Mouse (Mus musculus): ENCODE measurements around the gene Vps11. TPM values are rescaled to one million over a fixed set of nuclear protein-coding genes. Genes with fewer than 3 reads are reported as not detected.
"Not testable (repeated sequence)": the region's sequence is repeated elsewhere in the genome, so short reads cannot be mapped to it uniquely, and the experiment has no call there.

The Vps11 gene
- polyA plus RNA-seq (2015; fragmentation: Nextera tagmentation; extraction: Ambion mirVana) = 17.3 and 20.9 TPM in 2 replicates

DNA sequence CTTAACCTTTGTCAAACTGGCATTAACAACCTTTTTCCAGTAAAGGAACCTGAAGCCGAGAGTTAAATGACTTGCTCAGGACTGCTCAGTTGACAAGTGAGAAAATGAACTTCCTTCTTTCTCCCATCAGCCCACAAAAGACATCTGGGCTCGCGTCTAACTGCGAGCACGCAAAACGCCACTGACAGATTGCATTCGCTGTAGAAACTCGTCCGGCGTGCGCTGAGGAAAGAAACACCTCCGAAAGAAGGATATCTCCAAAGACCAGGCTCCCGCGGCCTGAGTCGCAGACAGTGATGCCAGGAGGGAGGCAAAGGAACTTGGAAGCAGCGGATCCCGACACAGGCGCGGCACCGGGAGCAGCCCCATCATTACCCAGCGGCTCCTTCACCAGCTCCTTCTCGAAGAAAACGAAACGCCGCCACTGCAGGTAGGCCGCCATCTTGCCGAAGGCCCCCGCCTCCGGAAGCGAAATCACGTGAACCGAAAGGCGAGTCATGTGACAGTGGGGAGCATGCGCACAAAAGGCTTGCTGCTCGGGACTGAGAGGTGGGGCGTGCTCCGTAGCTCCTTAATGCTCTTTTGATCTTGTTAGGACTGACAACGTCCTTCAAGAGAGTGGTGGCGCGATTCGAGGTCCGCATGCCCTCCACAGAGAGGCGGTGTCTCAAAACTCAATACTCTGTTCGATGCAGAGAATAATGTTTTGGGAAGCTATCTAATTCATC is at the start of gene Vps11:
Gene Vps11, minus strand, starts transcription at position 481 of the 728 bp plus-strand sequence.
- Histone ChIP-seq H3K27ac (peak within 1 kb of the TSS; percentile 83), H3K4me2 (peak within 1 kb of the TSS; percentile 74), H3K36me3 (peaks cover 29% of the 10 kb centered on the region), H3K27me3 (no peaks in the 10 kb centered on the region), H3K9me3 (replicated peaks) (no peaks in the 10 kb centered on the region), H3K4me3 (peak within 1 kb of the TSS; percentile 73), H3K4me1 (replicated peaks) (peaks cover 7% of the 10 kb centered on the region), H3K9ac (peak within 1 kb of the TSS; percentile 72)
- peak; percentile 94 for ATAC-seq (replicated peaks; ENCODE audit: insufficient number of reproducible peaks, insufficient read depth, low FRiP score, low read depth)
- under 1% methylated on average over 44 of the region's 44 CpGs for WGBS

DNA sequence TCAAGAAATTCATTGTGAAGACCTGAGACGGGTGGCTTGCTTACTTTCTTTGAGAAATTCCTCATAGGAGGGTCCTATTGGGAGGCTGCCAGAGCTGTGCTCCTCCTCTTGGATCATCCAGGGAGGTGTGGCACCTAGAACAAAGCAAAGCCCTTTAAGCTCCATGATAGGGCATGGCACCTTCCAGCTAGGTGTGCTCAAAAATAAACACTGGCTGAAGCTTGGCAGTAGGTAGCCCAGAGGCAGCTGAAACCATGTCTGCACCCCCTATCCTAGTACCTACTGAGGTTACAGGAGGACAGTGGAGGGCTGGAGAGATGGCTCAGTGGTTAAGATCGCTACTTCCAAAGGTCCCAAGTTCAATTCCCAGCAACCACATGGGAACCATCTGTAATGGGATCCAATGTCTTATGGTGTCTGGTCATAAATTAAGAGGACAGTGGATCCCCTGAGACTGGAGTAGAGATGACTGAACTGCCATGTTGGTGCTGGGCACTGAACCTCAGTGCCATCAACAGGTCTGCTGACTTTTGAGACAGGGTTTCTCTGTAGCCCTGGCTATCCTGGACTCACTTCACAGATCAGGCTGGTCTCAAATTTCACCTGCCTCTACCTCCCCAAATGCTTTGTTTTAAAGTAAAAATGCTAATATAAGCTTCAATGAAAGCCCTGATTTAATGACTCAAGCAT is 49.3 kb upstream of the Vps11 start:
- 76% methylated on average over 2 of the region's 2 CpGs for WGBS

DNA sequence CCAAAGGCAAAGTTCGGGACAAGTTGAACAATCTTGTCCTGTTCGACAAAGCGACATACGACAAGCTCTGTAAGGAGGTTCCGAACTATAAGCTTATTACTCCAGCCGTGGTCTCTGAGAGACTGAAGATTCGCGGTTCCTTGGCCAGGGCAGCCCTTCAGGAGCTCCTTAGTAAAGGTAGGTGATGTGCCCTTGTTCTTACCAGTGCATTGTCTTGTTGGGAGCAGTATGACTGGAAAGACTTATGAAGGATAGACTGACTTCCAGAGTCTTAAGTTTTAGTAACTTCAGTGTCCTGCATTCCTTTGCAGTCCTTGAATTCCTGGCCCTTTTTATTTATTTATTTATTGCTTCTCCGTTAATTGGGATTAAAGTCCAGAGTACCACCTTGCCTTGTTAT is 47.2 kb upstream of the Vps11 start:
- peak overlapping the region; percentile 93 for H3K4me3 ChIP-seq
- H3K4me2 ChIP-seq = peak overlapping the region; percentile 66
- H3K27me3 ChIP-seq; ATAC-seq (replicated peaks; ENCODE audit: insufficient number of reproducible peaks, insufficient read depth, low FRiP score, low read depth); H3K27ac ChIP-seq; H3K9me3 ChIP-seq (replicated peaks): not testable (repeated sequence)
- WGBS = 73% methylated on average over 9 of the region's 9 CpGs
- H3K9ac ChIP-seq = peak overlapping the region; percentile 90
- peaks cover 19% of the 10 kb centered on the region for H3K4me1 ChIP-seq (replicated peaks)
- peaks cover 68% of the 10 kb centered on the region for H3K36me3 ChIP-seq

More for the DNA sequence above, 49.3 kb upstream of the Vps11 start:
- Histone ChIP-seq H3K27me3 (no peaks in the 10 kb centered on the region), H3K4me2 (no peak overlapping the region), H3K9me3 (replicated peaks) (no peaks in the 10 kb centered on the region), H3K27ac (no peak overlapping the region), H3K4me3 (no peak overlapping the region), H3K4me1 (replicated peaks) (peaks cover 19% of the 10 kb centered on the region), H3K9ac (no peak overlapping the region), H3K36me3 (peaks cover 57% of the 10 kb centered on the region)
- ATAC-seq (replicated peaks; ENCODE audit: insufficient number of reproducible peaks, insufficient read depth, low FRiP score, low read depth) = no peak

DNA sequence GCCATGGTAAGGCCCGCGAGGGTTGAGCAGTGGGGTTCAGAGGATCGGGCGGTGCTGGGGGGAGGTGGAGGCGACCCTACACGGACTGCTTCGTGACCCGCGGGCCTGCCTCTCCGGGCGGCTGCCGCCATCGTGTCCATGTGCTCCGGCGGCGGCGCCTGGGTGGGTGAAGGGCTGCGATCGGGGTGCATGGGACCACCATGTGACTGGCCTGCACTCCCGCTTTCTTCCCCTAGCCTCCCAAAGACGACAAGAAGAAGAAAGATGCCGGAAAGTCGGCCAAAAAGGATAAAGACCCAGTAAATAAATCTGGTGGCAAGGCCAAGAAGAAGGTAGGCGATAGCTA is 46.3 kb upstream of the Vps11 start:
- Histone ChIP-seq H3K4me1 (replicated peaks) (peaks cover 19% of the 10 kb centered on the region), H3K4me2 (peak overlapping the region; percentile 66), H3K9me3 (replicated peaks) (no peaks in the 10 kb centered on the region), H3K9ac (peak overlapping the region; percentile 90), H3K36me3 (peaks cover 70% of the 10 kb centered on the region), H3K27me3 (no peaks in the 10 kb centered on the region), H3K27ac (peak overlapping the region; percentile 98), H3K4me3 (peak overlapping the region; percentile 93)
- ATAC-seq (replicated peaks; ENCODE audit: insufficient number of reproducible peaks, insufficient read depth, low FRiP score, low read depth) = no peak; the same call in 1 of the 2 replicates
- WGBS = 0% methylated on average over 24 of the region's 24 CpGs

DNA sequence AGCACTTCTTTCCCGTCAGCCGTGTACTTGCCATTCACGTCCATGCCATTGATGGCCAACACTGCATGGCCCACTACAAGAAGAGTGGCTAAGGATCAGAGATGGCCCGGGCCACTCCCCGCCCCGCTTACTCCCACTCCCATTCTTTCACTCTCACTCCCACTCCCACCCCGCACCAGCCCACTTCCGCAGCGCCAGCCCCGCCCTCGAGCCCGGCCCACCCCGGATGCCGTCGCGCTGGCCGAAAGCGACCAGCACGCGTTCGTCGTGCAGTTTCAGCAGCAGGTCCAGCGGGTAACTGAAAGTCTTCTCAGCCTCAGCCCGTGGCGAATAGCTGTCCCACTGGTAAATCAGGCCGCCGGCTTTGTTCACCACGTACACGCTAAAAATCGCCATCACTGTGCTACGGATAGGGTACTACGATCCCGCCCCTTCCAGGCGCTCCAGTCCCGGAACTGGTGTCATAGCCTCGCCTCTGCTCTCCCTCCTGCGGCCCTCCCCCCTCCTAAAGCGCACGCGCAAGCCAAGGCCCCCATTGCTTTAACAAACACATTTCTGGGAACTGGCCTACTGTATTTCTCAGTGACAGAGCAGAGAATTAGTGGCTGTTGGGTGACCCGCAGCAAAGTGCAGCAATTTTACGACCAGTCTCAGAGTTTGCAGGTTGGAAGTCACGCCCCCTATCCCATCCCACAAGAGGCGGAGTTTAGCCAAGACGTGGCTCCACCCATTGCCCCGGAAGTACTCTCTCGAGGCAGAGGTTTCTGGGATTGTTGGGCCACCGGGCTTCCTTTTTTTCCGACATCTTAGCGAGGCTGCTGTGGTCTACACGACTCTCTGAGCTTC is 45.7 kb upstream of the Vps11 start, which contains the start of the genes Rps25 and Trappc4:
Gene Rps25, plus strand, starts transcription at position 234 of the 846 bp plus-strand sequence.
Gene Trappc4, minus strand, starts transcription at position 695 of the 846 bp plus-strand sequence.
- WGBS = under 1% methylated on average over 51 of the region's 51 CpGs
- Histone ChIP-seq H3K9ac (peak within 1 kb of the TSS; percentile 90), H3K4me3 (peak within 1 kb of the TSS; percentile 93), H3K27me3 (no peaks in the 10 kb centered on the region), H3K4me1 (replicated peaks) (peaks cover 20% of the 10 kb centered on the region), H3K36me3 (peaks cover 70% of the 10 kb centered on the region), H3K9me3 (replicated peaks) (no peaks in the 10 kb centered on the region), H3K4me2 (peak within 1 kb of the TSS; percentile 66), H3K27ac (peak within 1 kb of the TSS; percentile 98)
- peak; percentile 94 for ATAC-seq (replicated peaks; ENCODE audit: insufficient number of reproducible peaks, insufficient read depth, low FRiP score, low read depth)

DNA sequence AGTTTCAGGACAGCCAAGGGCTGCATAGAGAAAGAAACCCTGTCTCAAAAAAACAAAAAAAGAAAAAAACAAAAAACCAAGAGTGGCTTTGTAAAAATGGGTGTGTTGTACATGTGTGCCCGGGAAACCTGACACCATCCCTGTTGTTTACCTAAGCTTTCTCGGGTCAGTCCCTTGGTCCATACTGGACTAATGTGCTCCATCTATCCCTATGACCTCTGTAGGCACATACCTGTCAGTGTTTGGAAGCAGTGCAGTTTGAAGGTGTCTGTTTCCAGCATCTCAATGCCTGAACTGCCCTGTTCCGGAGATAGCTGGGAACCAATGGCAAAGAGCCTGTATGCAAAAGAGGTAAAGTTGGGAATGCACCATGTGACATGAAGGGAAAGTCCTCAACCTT is 43.5 kb upstream of the Vps11 start:
- H3K36me3 ChIP-seq = peaks cover 64% of the 10 kb centered on the region
- no peak overlapping the region for H3K4me2 ChIP-seq
- H3K27ac ChIP-seq = no peak overlapping the region
- no peaks in the 10 kb centered on the region for H3K9me3 ChIP-seq (replicated peaks)
- H3K9ac ChIP-seq = no peak overlapping the region
- WGBS = 82% methylated on average over 3 of the region's 3 CpGs
- no peak overlapping the region for H3K4me3 ChIP-seq
- no peak for ATAC-seq (replicated peaks; ENCODE audit: insufficient number of reproducible peaks, insufficient read depth, low FRiP score, low read depth)
- peaks cover 40% of the 10 kb centered on the region for H3K4me1 ChIP-seq (replicated peaks)
- no peaks in the 10 kb centered on the region for H3K27me3 ChIP-seq

DNA sequence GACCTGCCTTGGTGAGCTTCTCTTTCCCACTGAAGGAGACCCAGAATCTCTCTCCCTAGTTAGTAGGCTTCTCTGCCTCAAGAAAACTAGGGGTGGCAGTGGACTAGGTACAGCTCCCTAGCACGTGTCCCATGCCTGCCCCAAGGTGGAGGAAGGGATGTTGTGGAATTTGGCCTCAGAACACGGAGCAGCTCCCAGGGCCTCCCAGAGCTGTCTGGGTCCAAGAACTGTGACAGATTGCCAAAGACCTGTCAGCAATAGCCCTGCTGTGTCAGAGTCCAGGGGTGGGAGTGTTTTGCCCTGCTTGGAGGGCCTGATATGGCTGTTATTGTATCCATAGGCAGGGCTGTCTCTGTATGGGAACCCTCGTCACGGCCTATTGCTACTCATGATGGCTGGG is 39.6 kb upstream of the Vps11 start:
- Histone ChIP-seq H3K27me3 (no peaks in the 10 kb centered on the region), H3K4me1 (replicated peaks) (peaks cover 50% of the 10 kb centered on the region), H3K4me2 (no peak overlapping the region), H3K4me3 (no peak overlapping the region), H3K36me3 (peaks cover 53% of the 10 kb centered on the region), H3K27ac (peak overlapping the region; percentile 80), H3K9ac (no peak overlapping the region; the same call in 1 of the 2 replicates), H3K9me3 (replicated peaks) (no peaks in the 10 kb centered on the region)
- 33% methylated on average over 4 of the region's 4 CpGs for WGBS
- peak; percentile 44 for ATAC-seq (replicated peaks; ENCODE audit: insufficient number of reproducible peaks, insufficient read depth, low FRiP score, low read depth)

DNA sequence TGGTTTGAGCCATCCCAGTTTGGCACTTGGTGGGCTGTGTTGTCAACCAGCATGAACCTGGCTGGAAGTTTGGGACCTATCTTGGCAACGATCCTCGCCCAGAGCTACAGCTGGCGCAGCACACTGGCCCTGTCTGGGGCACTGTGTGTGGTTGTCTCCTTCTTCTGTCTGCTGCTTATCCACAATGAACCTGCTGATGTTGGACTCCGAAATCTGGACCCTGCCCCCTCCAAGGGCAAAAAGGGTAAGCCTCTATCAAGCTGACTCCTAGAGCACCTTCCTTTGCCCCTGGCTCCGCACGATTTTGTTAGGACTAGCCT is 38.3 kb upstream of the Vps11 start:
- H3K36me3 ChIP-seq = peaks cover 45% of the 10 kb centered on the region
- ATAC-seq (replicated peaks; ENCODE audit: insufficient number of reproducible peaks, insufficient read depth, low FRiP score, low read depth) = no peak

DNA sequence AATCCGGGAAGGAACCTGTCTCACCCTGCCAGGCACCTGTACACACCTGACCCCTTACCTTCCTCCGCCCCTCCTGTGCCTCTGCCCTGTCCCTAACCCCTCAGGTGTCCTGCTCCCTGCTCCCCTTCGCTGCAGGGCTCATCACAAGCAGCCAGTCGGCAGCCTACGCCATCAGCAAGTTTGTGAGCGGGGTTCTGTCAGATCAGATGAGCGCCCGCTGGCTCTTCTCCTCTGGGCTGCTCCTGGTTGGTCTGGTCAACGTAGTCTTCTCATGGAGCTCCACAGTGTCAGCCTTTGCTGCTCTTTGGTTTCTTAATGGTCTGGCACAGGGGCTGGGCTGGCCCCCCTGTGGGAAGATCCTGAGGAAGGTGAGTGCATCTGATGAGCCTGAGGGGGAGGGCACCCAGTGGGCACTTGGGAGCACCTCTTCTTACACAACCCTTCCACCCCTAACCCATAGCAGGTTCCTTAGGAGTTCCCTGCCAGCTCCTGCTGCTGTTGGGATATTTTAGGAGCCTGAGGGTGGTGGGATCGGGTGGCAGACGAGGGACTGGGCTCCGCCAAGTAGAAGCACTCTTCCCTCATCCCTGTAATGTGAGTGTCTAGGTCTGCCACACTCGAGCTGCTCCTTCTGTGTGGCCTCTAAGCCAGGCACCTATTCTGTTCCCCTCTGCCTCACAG is 37.8 kb upstream of the Vps11 start:
- Histone ChIP-seq H3K4me3 (no peak overlapping the region), H3K4me1 (replicated peaks) (peaks cover 51% of the 10 kb centered on the region), H3K9me3 (replicated peaks) (no peaks in the 10 kb centered on the region), H3K9ac (no peak overlapping the region), H3K4me2 (no peak overlapping the region), H3K27me3 (no peaks in the 10 kb centered on the region), H3K27ac (peak overlapping the region; percentile 80; the same call in 1 of the 2 replicates), H3K36me3 (peaks cover 40% of the 10 kb centered on the region)
- WGBS = 82% methylated on average over 13 of the region's 13 CpGs
- ATAC-seq (replicated peaks; ENCODE audit: insufficient number of reproducible peaks, insufficient read depth, low FRiP score, low read depth) = no peak

More for the DNA sequence above, 38.3 kb upstream of the Vps11 start:
- H3K4me3 ChIP-seq = no peak overlapping the region
- peaks cover 51% of the 10 kb centered on the region for H3K4me1 ChIP-seq (replicated peaks)
- H3K9me3 ChIP-seq (replicated peaks) = no peaks in the 10 kb centered on the region
- no peak overlapping the region for H3K9ac ChIP-seq
- H3K4me2 ChIP-seq = no peak overlapping the region
- whole genome bisulfite sequencing = 92% methylated on average over 6 of the region's 6 CpGs
- peak overlapping the region; percentile 80; the same call in 1 of the 2 replicates for H3K27ac ChIP-seq
- H3K27me3 ChIP-seq = no peaks in the 10 kb centered on the region

DNA sequence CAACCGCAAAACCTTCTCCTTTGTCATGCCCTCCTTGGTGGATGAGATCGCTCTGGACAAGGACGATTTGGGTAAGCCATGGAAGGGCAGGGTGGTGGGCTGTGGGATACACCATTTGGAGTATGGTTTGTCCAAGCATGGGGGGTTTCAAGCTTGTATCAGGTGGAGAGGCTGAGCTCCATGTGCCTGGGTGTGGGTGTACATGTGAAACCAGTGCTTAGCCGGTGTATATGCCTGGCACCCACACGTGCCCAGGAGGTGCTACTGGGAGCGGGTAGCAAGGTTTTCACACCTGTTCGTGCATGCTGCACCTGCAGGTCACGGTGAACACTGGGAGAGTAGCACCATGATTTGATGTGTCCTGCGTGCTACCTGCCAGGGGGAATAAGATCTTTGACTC is 37.1 kb upstream of the Vps11 start:
- Histone ChIP-seq H3K4me2 (peak overlapping the region; percentile 85), H3K4me3 (peak overlapping the region; percentile 83; the same call in 1 of the 2 replicates), H3K9me3 (replicated peaks) (no peaks in the 10 kb centered on the region), H3K9ac (no peak overlapping the region; the same call in 1 of the 2 replicates), H3K27me3 (no peaks in the 10 kb centered on the region), H3K27ac (no peak overlapping the region), H3K4me1 (replicated peaks) (peaks cover 51% of the 10 kb centered on the region), H3K36me3 (peaks cover 33% of the 10 kb centered on the region)
- 82% methylated on average over 9 of the region's 9 CpGs for WGBS
- no peak for ATAC-seq (replicated peaks; ENCODE audit: insufficient number of reproducible peaks, insufficient read depth, low FRiP score, low read depth)
